8 mouse cellular contexts compared by ENCODE assay signal in the genomic region with DNA sequence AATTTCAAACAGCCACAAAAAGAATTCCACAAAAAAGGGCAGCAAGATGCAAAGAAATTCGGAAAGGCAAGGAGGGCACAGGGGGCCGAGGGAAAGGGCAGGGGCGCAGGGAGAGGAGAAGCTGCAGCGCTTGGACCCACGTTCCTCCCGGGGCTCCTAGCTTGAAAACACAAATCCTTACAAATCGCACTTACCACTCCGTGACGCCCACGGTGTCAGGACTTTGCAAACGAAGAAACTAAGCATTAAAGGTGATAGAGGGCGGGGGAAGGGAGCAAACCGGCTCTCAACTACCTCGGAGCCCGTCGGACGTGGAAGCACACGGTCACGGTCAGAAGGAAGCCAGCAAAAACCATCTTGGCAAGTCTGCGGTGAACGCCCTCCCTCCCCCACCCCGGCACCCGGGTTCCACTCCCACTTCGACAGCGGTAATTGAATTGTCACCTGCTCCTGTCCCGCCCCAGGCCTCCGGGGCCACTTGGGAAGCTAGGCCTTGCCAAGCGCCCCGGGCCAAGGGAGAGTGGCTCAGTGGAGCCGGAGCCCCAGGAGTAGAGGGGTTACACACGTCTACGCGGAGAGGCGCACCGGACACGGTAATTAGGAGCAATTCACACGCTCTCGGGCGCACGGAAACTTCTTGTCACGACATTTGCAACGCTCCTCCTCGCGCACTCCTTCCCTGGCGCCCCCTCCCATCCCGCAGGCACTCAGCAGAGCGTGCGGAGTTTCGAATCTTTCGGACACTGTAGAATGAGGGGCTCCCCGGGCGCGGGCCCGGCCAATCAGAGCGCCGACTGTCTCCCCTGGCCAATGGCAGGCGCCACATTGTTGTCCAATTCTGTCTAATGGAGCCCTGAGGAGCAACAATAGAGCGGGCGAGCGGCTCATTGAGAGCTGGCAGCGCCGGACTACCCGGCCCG. TPM values are rescaled to one million over a fixed set of nuclear protein-coding genes. Genes with fewer than 3 reads are reported as not detected.
A peak's percentile ranks its signal among the peaks of the same experiment; 100 is the strongest.
DNase-seq lines count a peak whose midpoint lies in the region; ATAC-seq and TF ChIP-seq lines count a peak whose summit lies in the region.

A gene (plus strand): TSS at position 906 of the 920 bp plus-strand sequence.

- no peak within 1 kb of the TSS for H3K27ac ChIP-seq in gastrocnemius, adult 2 months
- H3K27ac ChIP-seq in embryonic facial prominence, embryonic 14.5 days (replicated peaks; ENCODE audit: low read depth, low read length): peak within 1 kb of the TSS; percentile 55; the same call in 1 of the 2 replicates
- H3K27ac ChIP-seq in intestine, embryonic 14.5 days (ENCODE audit: low read depth): no peak within 1 kb of the TSS
- no peak within 1 kb of the TSS; the same call in 1 of the 2 replicates for H3K27ac ChIP-seq in midbrain, embryonic 16.5 days (ENCODE audit: low read length)

- under 1% methylated on average over 44 of the region's 64 CpGs for WGBS in embryonic facial prominence, embryonic 14.5 days
- 1% methylated on average over 64 of the region's 64 CpGs for WGBS in intestine, embryonic 14.5 days
- under 1% methylated on average over 59 of the region's 64 CpGs for WGBS in midbrain, embryonic 16.5 days

- ATAC-seq in embryonic facial prominence, embryonic 14.5 days (ENCODE audit: low read depth): peak; percentile 91
- ATAC-seq in intestine, embryonic 14.5 days (replicated peaks; ENCODE audit: low FRiP score, low TSS enrichment, low read depth): 0 out of 2 replicates have a peak, but pooled peaks have one; percentile 12
- peak; percentile 78 for ATAC-seq in midbrain, embryonic 16.5 days

- H3K36me3 ChIP-seq in embryonic facial prominence, embryonic 14.5 days (ENCODE audit: control insufficient read depth, insufficient read depth, low read length): no peaks in the 10 kb centered on the region
- H3K36me3 ChIP-seq in intestine, embryonic 14.5 days (ENCODE audit: control insufficient read depth, insufficient read depth, low read length): no peaks in the 10 kb centered on the region
- no peaks in the 10 kb centered on the region for H3K36me3 ChIP-seq in midbrain, embryonic 16.5 days (ENCODE audit: control insufficient read depth, insufficient read depth, low read length)

- peaks cover 100% of the 10 kb centered on the region for H3K27me3 ChIP-seq in embryonic facial prominence, embryonic 14.5 days (replicated peaks; ENCODE audit: control insufficient read depth, insufficient read depth, low read length)
- peaks cover 100% of the 10 kb centered on the region for H3K27me3 ChIP-seq in intestine, embryonic 14.5 days (replicated peaks; ENCODE audit: control insufficient read depth, insufficient read depth, low read length)
- H3K27me3 ChIP-seq in midbrain, embryonic 16.5 days (ENCODE audit: control insufficient read depth, insufficient read depth, low read depth, low read length): peaks cover 86% of the 10 kb centered on the region

- intact Hi-C loops in gastrocnemius, adult 2 months (cut with DNase I): no loop called here
- intact Hi-C loops in gastrocnemius, postnatal 36 days (cut with DNase I): no loop called here

- H3K9me3 ChIP-seq in embryonic facial prominence, embryonic 14.5 days (ENCODE audit: control insufficient read depth, low read length): peaks cover 4% of the 10 kb centered on the region; the same call in 1 of the 2 replicates
- no peaks in the 10 kb centered on the region for H3K9me3 ChIP-seq in intestine, embryonic 14.5 days (ENCODE audit: control insufficient read depth, low read length)
- no peaks in the 10 kb centered on the region for H3K9me3 ChIP-seq in midbrain, embryonic 16.5 days (replicated peaks; ENCODE audit: control insufficient read depth, low read length, poor library complexity, severe bottlenecking)

- peak within 1 kb of the TSS; percentile 56 for H3K4me3 ChIP-seq in gastrocnemius, adult 2 months
- peak within 1 kb of the TSS; percentile 43 for H3K4me3 ChIP-seq in embryonic facial prominence, embryonic 14.5 days (ENCODE audit: low read depth, low read length)
- H3K4me3 ChIP-seq in intestine, embryonic 14.5 days (ENCODE audit: low read depth, low read length): peak within 1 kb of the TSS; percentile 27
- peak within 1 kb of the TSS; percentile 28 for H3K4me3 ChIP-seq in midbrain, embryonic 16.5 days (ENCODE audit: low read depth, low read length)

- DNase-seq in gastrocnemius, adult 2 months: no peak
- DNase-seq in gastrocnemius, postnatal 36 days: no peak
- DNase-seq in B cell, adult 2 months: peak; percentile 9 to 11
- DNase-seq in embryonic facial prominence, embryonic 14.5 days (ENCODE audit: low spot score): peak; percentile 86
- DNase-seq in intestine, embryonic 14.5 days (ENCODE audit: low spot score): peak; percentile 76
- DNase-seq in thymus, adult 18-20 months: no peak
- no peak for DNase-seq in urinary bladder, postnatal 10 days (ENCODE audit: low spot score)

- H3K9ac ChIP-seq in embryonic facial prominence, embryonic 14.5 days (ENCODE audit: low read depth, low read length): peak within 1 kb of the TSS; percentile 62
- no peak within 1 kb of the TSS for H3K9ac ChIP-seq in intestine, embryonic 14.5 days (ENCODE audit: low read length)
- H3K9ac ChIP-seq in midbrain, embryonic 16.5 days (ENCODE audit: low read depth, low read length): peak within 1 kb of the TSS; percentile 27; the same call in 1 of the 2 replicates

- peaks cover 11% of the 10 kb centered on the region; the same call in 1 of the 2 replicates for H3K4me1 ChIP-seq in embryonic facial prominence, embryonic 14.5 days (ENCODE audit: control insufficient read depth, insufficient read depth, low read length)
- peaks cover 15% of the 10 kb centered on the region; the same call in 1 of the 2 replicates for H3K4me1 ChIP-seq in intestine, embryonic 14.5 days (replicated peaks; ENCODE audit: control insufficient read depth, insufficient read depth, low read length)
- H3K4me1 ChIP-seq in midbrain, embryonic 16.5 days (ENCODE audit: control insufficient read depth, insufficient read depth, low read length): peaks cover 16% of the 10 kb centered on the region

- TF ChIP-seq CTCF in gastrocnemius, adult 2 months (IDR thresholded peaks at IDR 0.05): no peak

- peak within 1 kb of the TSS; percentile 59 for H3K4me2 ChIP-seq in embryonic facial prominence, embryonic 14.5 days (ENCODE audit: low read depth, low read length)
- peak within 1 kb of the TSS; percentile 49 for H3K4me2 ChIP-seq in intestine, embryonic 14.5 days (ENCODE audit: low read length)
- H3K4me2 ChIP-seq in midbrain, embryonic 16.5 days (ENCODE audit: low read length): peak within 1 kb of the TSS; percentile 42

RNA-seq across cellular contexts. Expression of the gene that starts here (rescaled TPM):
- total RNA-seq in gastrocnemius, adult 2 months (2021): under 1 TPM in 1 of 2 experiments, not detected in 1; 0.08 TPM
- total RNA-seq in gastrocnemius, postnatal 36 days (2021): not detected
- polyA plus RNA-seq in embryonic facial prominence, embryonic 14.5 days (2014; fragmentation: Nextera tagmentation; extraction: Ambion mirVana): 0.71 TPM in 2 replicates
- 0.05 and 0.08 TPM in 2 replicates for polyA plus RNA-seq in intestine, embryonic 14.5 days (2014; fragmentation: Nextera tagmentation; extraction: Ambion mirVana)
- 0.44 and 0.67 TPM in 2 replicates for polyA plus RNA-seq in midbrain, embryonic 16.5 days (2015; fragmentation: Nextera tagmentation; extraction: Ambion mirVana)

Comparison
In these comparisons a context has a peak if more than half of its experiments do, and no peak if none do; other contexts are left out.
1. Peak in DNase-seq, ATAC-seq, H3K4me3 ChIP-seq, H3K27ac ChIP-seq, H3K9ac ChIP-seq and H3K4me2 ChIP-seq in embryonic facial prominence, embryonic 14.5 days; RNA of the gene not detected or under 1 TPM.
2. Peak in DNase-seq, ATAC-seq, H3K4me3 ChIP-seq and H3K4me2 ChIP-seq in intestine, embryonic 14.5 days; RNA of the gene not detected or under 1 TPM.
3. Peak in ATAC-seq, H3K4me3 ChIP-seq, H3K9ac ChIP-seq and H3K4me2 ChIP-seq in midbrain, embryonic 16.5 days; RNA of the gene not detected or under 1 TPM.
4. DNase-seq: peak in B cell, adult 2 months (2 of 2); none in gastrocnemius, adult 2 months (single experiment), gastrocnemius, postnatal 36 days (0 of 2), thymus, adult 18-20 months (0 of 2) and urinary bladder, postnatal 10 days (single experiment).
5. ATAC-seq: peak in every context shown above with its lines; median percentile 91 in embryonic facial prominence, embryonic 14.5 days; 78 in midbrain, embryonic 16.5 days; 12 in intestine, embryonic 14.5 days.
6. Peak in every context shown above with its lines, with median percentiles within 50 percentile points of each other: H3K4me3 ChIP-seq and H3K4me2 ChIP-seq.